Mouse (Mus musculus) ES-Bruce4 (cell line): ENCODE measurements around the gene Mcl1. TPM values are rescaled to one million over a fixed set of nuclear protein-coding genes. Genes with fewer than 3 reads are reported as not detected.
"Not testable (repeated sequence)": the region's sequence is repeated elsewhere in the genome, so short reads cannot be mapped to it uniquely, and the experiment has no call there.

ENCODE experiments used
- H3K27ac ChIP-seq: 2 replicates; pipeline ENCODE4 v1.5.1; 2012; ENCODE audit warnings: low read length, inconsistent platforms; ENCODE audit not compliant: insufficient read depth
- H3K27me3 ChIP-seq: 2 replicates; pipeline ENCODE4 v1.6.1; 2012; ENCODE audit warnings: mild to moderate bottlenecking, low read length, inconsistent platforms; ENCODE audit not compliant: control insufficient read depth, poor library complexity, insufficient read depth, severe bottlenecking
- H3K36me3 ChIP-seq: 2 replicates; pipeline ENCODE4 v1.6.1; 2012; ENCODE audit warnings: inconsistent platforms, mild to moderate bottlenecking, low read length, moderate library complexity; ENCODE audit not compliant: control insufficient read depth, poor library complexity, insufficient read depth, severe bottlenecking
- H3K4me1 ChIP-seq: one replicate; pipeline ENCODE4 v1.8.1; 2011; ENCODE audit warnings: low read length; ENCODE audit not compliant: control insufficient read depth, insufficient read depth
- H3K4me3 ChIP-seq: 2 replicates; pipeline ENCODE4 v1.5.1; 2011; ENCODE audit warnings: low read depth, mild to moderate bottlenecking, low read length
- H3K9ac ChIP-seq: 2 replicates; pipeline ENCODE4 v1.6.1; 2012; ENCODE audit warnings: low read depth, mild to moderate bottlenecking, inconsistent platforms; ENCODE audit not compliant: poor library complexity, severe bottlenecking
- H3K9me3 ChIP-seq: replicated peaks from 2 replicates; pipeline ENCODE4 v1.6.1; 2012; ENCODE audit warnings: mild to moderate bottlenecking, low read length, inconsistent platforms; ENCODE audit not compliant: control insufficient read depth, poor library complexity, insufficient read depth, severe bottlenecking
- CTCF ChIP-seq: IDR thresholded peaks from one replicate; pipeline ENCODE4 v1.8.1; 2011; ENCODE audit warnings: low read depth, low read length
- EP300 ChIP-seq: IDR thresholded peaks from 2 replicates; pipeline ENCODE4 v1.6.1; 2011; ENCODE audit warnings: low read depth, low read length; ENCODE audit not compliant: insufficient read depth
- POLR2A ChIP-seq: IDR thresholded peaks from one replicate; pipeline ENCODE4 v1.8.1; 2011; ENCODE audit warnings: low read length; ENCODE audit not compliant: insufficient read depth
- polyA plus RNA-seq: library from polyadenylated mRNA; stranded (reverse); fragments of >200 nt; gene quantifications from 2 replicates; pipeline ENCODE4 v1.2.4, GENCODE M21; 2011; ENCODE audit warnings: low read depth; ENCODE audit not compliant: missing spikeins, insufficient read depth, insufficient read length

Mcl1 gene
- polyA plus RNA-seq, 1 experiment: 264 TPM

- peak overlapping the region; percentile 19 for H3K9ac ChIP-seq
- H3K9me3 ChIP-seq: no peaks in the 10 kb centered on the region
- no peaks in the 10 kb centered on the region for H3K27me3 ChIP-seq
- H3K36me3 ChIP-seq: peaks cover 22% of the 10 kb centered on the region
- TF ChIP-seq POLR2A (no peak), CTCF (no peak), EP300 (no peak)
- H3K4me3 ChIP-seq: peak overlapping the region; percentile 14; the same call in 1 of the 2 replicates
- H3K27ac ChIP-seq: peak overlapping the region; percentile 95
- H3K4me1 ChIP-seq: peaks cover 8% of the 10 kb centered on the region
Observed at GRCm38 (mm10) chr3:95667521-95667920, 8.9 kb downstream of the Mcl1 start.

GRCm38 (mm10) chr3:95668026-95668425, 9.4 kb downstream of the Mcl1 start:
- Histone ChIP-seq H3K4me1 (peaks cover 8% of the 10 kb centered on the region), H3K36me3 (peaks cover 17% of the 10 kb centered on the region)

GRCm38 (mm10) chr3:95668589-95669308, 10.2 kb downstream of the Mcl1 start:
- Histone ChIP-seq H3K27ac (peak overlapping the region; percentile 95), H3K9ac (peak overlapping the region; percentile 19), H3K4me3 (no peak overlapping the region; the same call in 1 of the 2 replicates), H3K36me3 (peaks cover 15% of the 10 kb centered on the region), H3K9me3 (no peaks in the 10 kb centered on the region), H3K4me1 (peaks cover 8% of the 10 kb centered on the region), H3K27me3 (no peaks in the 10 kb centered on the region)
- no peak for TF ChIP-seq EP300
- no peak for TF ChIP-seq CTCF
- no peak for TF ChIP-seq POLR2A

More at GRCm38 (mm10) chr3:95668026-95668425, 9.4 kb downstream of the Mcl1 start:
- Histone ChIP-seq H3K27ac (peak overlapping the region; percentile 95), H3K4me3 (peak overlapping the region; percentile 14), H3K27me3 (no peaks in the 10 kb centered on the region), H3K9me3 (no peaks in the 10 kb centered on the region), H3K9ac (peak overlapping the region; percentile 19)
- TF ChIP-seq CTCF: no peak
- TF ChIP-seq EP300: no peak
- TF ChIP-seq POLR2A: no peak

- peak overlapping the region; percentile 19 for H3K9ac ChIP-seq
- H3K9me3 ChIP-seq: no peaks in the 10 kb centered on the region
- TF ChIP-seq EP300 (no peak), CTCF (no peak), POLR2A (no peak)
- H3K27ac ChIP-seq: peak overlapping the region; percentile 95
- H3K27me3 ChIP-seq: no peaks in the 10 kb centered on the region
- peaks cover 8% of the 10 kb centered on the region for H3K4me1 ChIP-seq
- H3K4me3 ChIP-seq: no peak overlapping the region
- peaks cover 13% of the 10 kb centered on the region for H3K36me3 ChIP-seq
Observed at GRCm38 (mm10) chr3:95669309-95669665, 10.7 kb downstream of the Mcl1 start.

GRCm38 (mm10) chr3:95670419-95670818, 11.8 kb downstream of the Mcl1 start:
- not testable (repeated sequence) for H3K9ac ChIP-seq, H3K27me3 ChIP-seq, H3K36me3 ChIP-seq, H3K4me1 ChIP-seq, H3K4me3 ChIP-seq, H3K9me3 ChIP-seq
- 0 out of 2 replicates have a peak overlapping the region, but pooled peaks have one; percentile 97 for H3K27ac ChIP-seq

GRCm38 (mm10) chr3:95671201-95671600, 12.6 kb downstream of the Mcl1 start:
- Histone ChIP-seq H3K36me3 (no peaks in the 10 kb centered on the region), H3K27ac (peak overlapping the region; percentile 97), H3K27me3 (no peaks in the 10 kb centered on the region), H3K9me3 (no peaks in the 10 kb centered on the region), H3K9ac (no peak overlapping the region), H3K4me1 (peaks cover 5% of the 10 kb centered on the region), H3K4me3 (no peak overlapping the region)
- TF ChIP-seq CTCF (no peak), EP300 (no peak), POLR2A (no peak)
